Mouse (Mus musculus): ENCODE data around the gene Atp5g2.
"Not testable (repeated sequence)": the region's sequence is repeated elsewhere in the genome, so short reads cannot be mapped to it uniquely, and the experiment has no call there.

DNA sequence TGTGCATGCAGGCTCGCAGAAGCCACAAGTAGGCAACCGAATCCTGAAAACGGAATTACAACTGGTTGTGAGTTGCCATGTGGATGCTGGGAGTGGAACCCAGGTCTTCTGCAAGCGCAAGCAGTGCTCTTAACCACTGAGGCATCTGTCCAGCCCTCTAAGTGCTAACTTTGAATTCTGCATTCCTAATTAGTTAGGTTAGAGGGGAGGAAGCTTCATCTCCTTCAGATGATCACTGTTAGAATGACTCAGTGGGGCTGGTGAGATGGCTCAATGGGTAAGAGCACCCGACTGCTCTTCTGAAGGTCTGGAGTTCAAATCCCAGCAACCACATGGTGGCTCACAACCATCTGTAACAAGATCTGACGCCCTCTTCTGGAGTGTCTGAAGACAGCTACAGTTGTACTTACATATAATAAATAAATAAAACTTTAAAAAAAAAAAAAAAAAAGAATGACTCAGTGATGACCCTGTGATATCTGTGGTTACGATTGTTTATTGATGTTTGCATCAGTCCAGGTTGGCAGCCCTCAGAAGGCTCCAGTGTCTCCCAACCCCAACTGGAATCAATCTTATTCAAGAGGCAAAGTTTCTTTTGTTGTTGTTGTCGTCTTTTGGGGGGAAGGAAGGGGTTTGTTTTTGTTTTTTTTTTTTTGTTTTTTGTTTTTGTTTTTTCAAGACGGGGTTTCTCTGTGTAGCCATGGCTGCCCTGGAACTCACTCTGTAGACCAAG is 20.1 kb downstream of the Atp5g2 start:
- TF ChIP-seq CTCF (IDR thresholded peaks at IDR 0.05; ENCODE audit: borderline replicate concordance, insufficient read depth, low read length); POLR2A (IDR thresholded peaks at IDR 0.05; ENCODE audit: low read depth, low read length): not testable (repeated sequence)
